Mouse (Mus musculus) hindbrain, embryonic 11.5 days (tissue): Measurements from ENCODE around the gene Lypd5. TPM values are rescaled to one million over a fixed set of nuclear protein-coding genes. Genes with fewer than 3 reads are reported as not detected.
A peak's percentile ranks its signal among the peaks of the same experiment; 100 is the strongest.

Experiments
- ATAC-seq: fragments of 200-750 bp; cut with Nextera tagmentation; 2 replicates; pipeline ENCODE4 v1.8.0; 2017; ENCODE audit warnings: mild to moderate bottlenecking, moderate TSS enrichment, moderate library complexity; ENCODE audit not compliant: low FRiP score
- DNase-seq: peaks from one replicate; pipeline ENCODE4 v3.0.0-alpha.2; 2015; ENCODE audit warnings: low spot score
- H3K27ac ChIP-seq: fragments of 300-500 bp; sonication (generic); 2 replicates; pipeline ENCODE4 v1.5.1; 2014; ENCODE audit warnings: mild to moderate bottlenecking, low read depth, low read length
- H3K27me3 ChIP-seq: fragments of 300-500 bp; sonication (generic); 2 replicates; pipeline ENCODE4 v1.6.1; 2014; ENCODE audit warnings: mild to moderate bottlenecking, low read length, moderate library complexity, mixed read lengths; ENCODE audit not compliant: control insufficient read depth, insufficient read depth
- H3K36me3 ChIP-seq: fragments of 300-500 bp; sonication (generic); 2 replicates; pipeline ENCODE4 v1.6.1; 2014; ENCODE audit warnings: mild to moderate bottlenecking, low read length, moderate library complexity, mixed read lengths; ENCODE audit not compliant: control insufficient read depth, insufficient read depth
- H3K4me1 ChIP-seq: fragments of 300-500 bp; sonication (generic); replicated peaks from 2 replicates; pipeline ENCODE4 v1.6.1; 2014; ENCODE audit warnings: low read length, mixed read lengths; ENCODE audit not compliant: control insufficient read depth, insufficient read depth
- H3K4me2 ChIP-seq: fragments of 300-500 bp; sonication (generic); replicated peaks from 2 replicates; pipeline ENCODE4 v1.6.1; 2014; ENCODE audit warnings: mild to moderate bottlenecking, low read depth, low read length
- H3K4me3 ChIP-seq: fragments of 300-500 bp; sonication (generic); 2 replicates; pipeline ENCODE4 v1.5.1; 2014; ENCODE audit warnings: low read depth, low read length
- H3K9ac ChIP-seq: fragments of 300-500 bp; sonication (generic); 2 replicates; pipeline ENCODE4 v1.6.1; 2014; ENCODE audit warnings: low read depth, low read length
- H3K9me3 ChIP-seq: fragments of 300-500 bp; sonication (generic); 2 replicates; pipeline ENCODE4 v1.6.1; 2016; ENCODE audit warnings: low read length; ENCODE audit not compliant: control insufficient read depth
- WGBS: fragments of 180-500 bp; shearing (Covaris S2); extraction: QIAGEN DNeasy Blood & Tissue Kit; methylation state at CpG from one replicate; pipeline ENCODE4 v1.1.7; 2014; 5-methylcytosine and 5-hydroxymethylcytosine counted together
- polyA plus RNA-seq: library from polyadenylated mRNA; unstranded; fragments of >200 nt; fragmentation: Nextera tagmentation; extraction: Ambion mirVana; gene quantifications from 2 replicates; pipeline ENCODE4 v1.2.1, GENCODE M21; 2014

Gene Lypd5
- polyA plus RNA-seq, 1 experiment from 2014 or later, result not detected

GRCm38 (mm10) chr7:24366716-24367632 is 18.0 kb downstream of the Lypd5 start:
- no peaks in the 10 kb centered on the region for H3K4me1 ChIP-seq
- H3K27me3 ChIP-seq, result no peaks in the 10 kb centered on the region
- no peaks in the 10 kb centered on the region for H3K36me3 ChIP-seq
- H3K27ac ChIP-seq, result no peak overlapping the region
- no peak overlapping the region for H3K9ac ChIP-seq
- no peaks in the 10 kb centered on the region for H3K9me3 ChIP-seq
- no peak overlapping the region for H3K4me3 ChIP-seq
- no peak overlapping the region for H3K4me2 ChIP-seq
- DNase-seq (no peak), ATAC-seq (no peak)
- 88% methylated on average over 15 of the region's 15 CpGs for WGBS

GRCm38 (mm10) chr7:24368226-24368625 is 19.2 kb downstream of the Lypd5 start:
- DNase-seq, result no peak
- Histone ChIP-seq H3K9me3 (no peaks in the 10 kb centered on the region), H3K27me3 (no peaks in the 10 kb centered on the region), H3K4me1 (no peaks in the 10 kb centered on the region), H3K4me2 (no peak overlapping the region), H3K4me3 (no peak overlapping the region), H3K27ac (no peak overlapping the region), H3K36me3 (no peaks in the 10 kb centered on the region), H3K9ac (no peak overlapping the region)
- ATAC-seq, result no peak
- WGBS, result 66% methylated on average over 4 of the region's 4 CpGs

GRCm38 (mm10) chr7:24368946-24369345 is 19.9 kb downstream of the Lypd5 start:
- Histone ChIP-seq H3K4me2 (no peak overlapping the region), H3K9ac (no peak overlapping the region), H3K4me3 (no peak overlapping the region), H3K36me3 (no peaks in the 10 kb centered on the region), H3K27ac (no peak overlapping the region), H3K4me1 (no peaks in the 10 kb centered on the region), H3K27me3 (no peaks in the 10 kb centered on the region), H3K9me3 (no peaks in the 10 kb centered on the region)
- ATAC-seq (no peak), DNase-seq (no peak)
- 91% methylated on average over 7 of the region's 7 CpGs for WGBS

- 46% methylated on average over 23 of the region's 23 CpGs for WGBS
- Histone ChIP-seq H3K4me2 (no peak within 1 kb of the TSS), H3K27ac (no peak within 1 kb of the TSS), H3K9ac (no peak within 1 kb of the TSS), H3K4me1 (no peaks in the 10 kb centered on the region), H3K4me3 (no peak within 1 kb of the TSS), H3K9me3 (no peaks in the 10 kb centered on the region), H3K27me3 (no peaks in the 10 kb centered on the region), H3K36me3 (no peaks in the 10 kb centered on the region)
- no peak for DNase-seq
- no peak for ATAC-seq
Observed at GRCm38 (mm10) chr7:24369731-24370541, 20.9 kb downstream of the Lypd5 start, which contains the start of gene Kcnn4. TSS of gene Kcnn4 (plus strand) at chr7:24370263.

- DNase-seq (no peak), ATAC-seq (peak; percentile 36; the same call in 1 of the 2 replicates)
- Histone ChIP-seq H3K4me2 (no peak overlapping the region), H3K9me3 (no peaks in the 10 kb centered on the region), H3K4me3 (no peak overlapping the region), H3K4me1 (no peaks in the 10 kb centered on the region), H3K27ac (no peak overlapping the region), H3K9ac (no peak overlapping the region), H3K27me3 (no peaks in the 10 kb centered on the region), H3K36me3 (no peaks in the 10 kb centered on the region)
- WGBS, result 80% methylated on average over 6 of the region's 7 CpGs
Observed at GRCm38 (mm10) chr7:24371012-24371808, 22.2 kb downstream of the Lypd5 start.

- Histone ChIP-seq H3K9me3 (no peaks in the 10 kb centered on the region), H3K36me3 (no peaks in the 10 kb centered on the region), H3K4me1 (no peaks in the 10 kb centered on the region), H3K27ac (no peak overlapping the region), H3K4me3 (no peak overlapping the region), H3K4me2 (no peak overlapping the region), H3K27me3 (no peaks in the 10 kb centered on the region), H3K9ac (no peak overlapping the region)
- ATAC-seq (no peak), DNase-seq (no peak)
- WGBS, result 69% methylated on average over 3 of the region's 3 CpGs
Observed at GRCm38 (mm10) chr7:24371809-24372145, 22.8 kb downstream of the Lypd5 start.

GRCm38 (mm10) chr7:24372300-24372699 is 23.3 kb downstream of the Lypd5 start:
- H3K9me3 ChIP-seq, result no peaks in the 10 kb centered on the region
- no peaks in the 10 kb centered on the region for H3K36me3 ChIP-seq
- 76% methylated on average over 5 of the region's 11 CpGs for WGBS
- no peak overlapping the region for H3K27ac ChIP-seq
- no peak overlapping the region for H3K9ac ChIP-seq
- 0 out of 2 replicates have a peak, but pooled peaks cover under 1% of the 10 kb centered on the region for H3K27me3 ChIP-seq
- H3K4me1 ChIP-seq, result 0 out of 2 replicates have a peak, but pooled peaks cover 3% of the 10 kb centered on the region
- ATAC-seq (no peak), DNase-seq (no peak)
- no peak overlapping the region for H3K4me2 ChIP-seq
- no peak overlapping the region for H3K4me3 ChIP-seq

- Histone ChIP-seq H3K9me3 (no peaks in the 10 kb centered on the region), H3K27me3 (0 out of 2 replicates have a peak, but pooled peaks cover 3% of the 10 kb centered on the region), H3K4me1 (0 out of 2 replicates have a peak, but pooled peaks cover 4% of the 10 kb centered on the region), H3K9ac (no peak overlapping the region), H3K4me3 (no peak overlapping the region), H3K27ac (no peak overlapping the region), H3K36me3 (no peaks in the 10 kb centered on the region), H3K4me2 (no peak overlapping the region)
- WGBS, result 70% methylated on average over 4 of the region's 4 CpGs
- ATAC-seq, result no peak
- DNase-seq, result no peak
Observed at GRCm38 (mm10) chr7:24372786-24373185, 23.8 kb downstream of the Lypd5 start.
